Mouse (Mus musculus): ENCODE data around the gene Sept9. TPM values are rescaled to one million over a fixed set of nuclear protein-coding genes. Genes with fewer than 3 reads are reported as not detected.
A peak's percentile ranks its signal among the peaks of the same experiment; 100 is the strongest.

Gene Sept9
- polyA plus RNA-seq, 1 experiment from 2014 or later: 34.5 TPM

GRCm38 (mm10) chr11:117393715-117394114 is 194.3 kb downstream of the Sept9 start:
- DNase-seq (no peak), ATAC-seq (no peak)
- Histone ChIP-seq H3K27me3 (ENCODE audit: insufficient read depth, low read length) (peaks cover 37% of the 10 kb centered on the region), H3K36me3 (replicated peaks; ENCODE audit: insufficient read depth, low read length) (no peaks in the 10 kb centered on the region), H3K4me2 (ENCODE audit: low read depth, low read length) (no peak overlapping the region), H3K9ac (replicated peaks) (no peak overlapping the region), H3K9me3 (ENCODE audit: low read length) (no peaks in the 10 kb centered on the region), H3K4me1 (ENCODE audit: insufficient read depth) (peaks cover 13% of the 10 kb centered on the region), H3K27ac (ENCODE audit: low read depth) (no peak overlapping the region), H3K4me3 (ENCODE audit: low read depth, low read length) (no peak overlapping the region)
- WGBS (ENCODE audit: insufficient replicate concordance): 60% methylated on average over 4 of the region's 4 CpGs
- TF ChIP-seq CTCF (IDR thresholded peaks at IDR 0.05; ENCODE audit: low read depth) (no peak), EP300 (IDR thresholded peaks at IDR 0.05; ENCODE audit: low read depth) (no peak)

DNA sequence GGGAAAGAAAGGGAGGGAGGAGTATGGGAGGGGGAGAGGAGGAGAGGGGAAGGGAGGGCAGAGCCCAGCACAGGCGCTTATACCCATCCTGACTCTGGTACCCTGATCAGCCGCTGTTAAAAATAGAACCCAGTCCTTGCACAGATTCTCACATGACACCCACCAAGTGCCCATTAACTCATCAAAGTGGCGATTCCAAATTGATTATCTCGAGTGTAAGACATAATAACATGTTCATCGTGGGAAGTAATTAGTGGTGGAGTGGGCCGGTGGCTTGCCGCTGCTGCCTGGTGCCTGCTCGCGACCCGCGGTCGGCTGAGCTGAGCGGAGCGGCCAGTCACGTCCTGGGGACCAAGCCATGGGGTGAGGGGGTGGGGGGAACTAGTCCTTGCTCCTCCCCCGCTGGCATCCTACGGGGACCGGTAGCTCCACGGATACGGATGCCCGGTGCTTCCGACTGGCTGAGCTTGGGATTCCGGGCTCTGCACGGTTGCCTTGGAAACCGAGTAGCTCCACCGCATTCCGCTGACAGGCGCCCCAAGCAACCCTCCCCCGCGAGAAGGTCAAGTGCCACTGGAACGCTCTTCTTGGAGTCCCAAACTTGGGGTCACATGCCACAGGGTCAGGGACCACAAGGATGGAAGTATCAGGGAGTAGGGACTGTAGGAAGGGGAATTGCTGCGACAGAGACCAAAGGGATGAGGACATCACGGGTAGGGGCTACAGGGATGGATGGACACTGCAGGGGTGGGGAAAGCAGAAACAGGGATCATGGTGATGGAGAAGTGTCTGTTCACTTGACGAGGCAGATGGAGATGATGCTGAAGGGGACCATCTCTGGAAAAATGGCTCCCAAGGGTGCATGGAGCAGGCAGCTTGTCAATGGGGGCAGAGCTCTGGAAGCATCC is 195.0 kb downstream of the Sept9 start:
- no peak for ATAC-seq
- WGBS (ENCODE audit: insufficient replicate concordance): 3% methylated on average over 34 of the region's 34 CpGs
- H3K4me3 ChIP-seq (ENCODE audit: low read depth, low read length): no peak overlapping the region
- no peak overlapping the region for H3K4me2 ChIP-seq (ENCODE audit: low read depth, low read length)
- TF ChIP-seq CTCF (IDR thresholded peaks at IDR 0.05; ENCODE audit: low read depth) (no peak), EP300 (IDR thresholded peaks at IDR 0.05; ENCODE audit: low read depth) (no peak)
- peaks cover 44% of the 10 kb centered on the region for H3K27me3 ChIP-seq (ENCODE audit: insufficient read depth, low read length)
- H3K9ac ChIP-seq (replicated peaks): no peak overlapping the region
- no peaks in the 10 kb centered on the region for H3K36me3 ChIP-seq (replicated peaks; ENCODE audit: insufficient read depth, low read length)
- no peak overlapping the region for H3K27ac ChIP-seq (ENCODE audit: low read depth)
- DNase-seq: no peak
- no peaks in the 10 kb centered on the region for H3K9me3 ChIP-seq (ENCODE audit: low read length)
- H3K4me1 ChIP-seq (ENCODE audit: insufficient read depth): peaks cover 13% of the 10 kb centered on the region

DNA sequence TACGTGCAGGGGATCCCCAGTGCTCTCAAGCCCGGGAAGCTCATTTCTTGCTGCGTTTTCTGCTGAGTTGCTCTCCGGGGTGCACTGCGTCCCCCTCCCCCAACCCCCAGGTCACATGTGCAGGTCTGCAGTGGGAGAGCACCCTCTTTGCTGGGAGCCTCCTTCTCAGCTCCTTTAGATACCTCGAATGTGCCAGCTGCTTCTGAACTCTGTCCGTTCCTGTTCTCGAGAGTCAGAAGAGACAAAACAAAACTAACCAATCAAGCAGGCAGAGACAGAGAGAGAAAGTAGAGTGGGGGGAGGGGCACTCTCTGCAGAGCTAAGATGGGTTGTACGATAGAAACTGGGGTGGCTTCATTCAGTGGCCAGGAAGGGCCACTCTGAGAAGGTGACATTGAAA is 195.8 kb downstream of the Sept9 start:
- TF ChIP-seq CTCF (IDR thresholded peaks at IDR 0.05; ENCODE audit: low read depth) (no peak), EP300 (IDR thresholded peaks at IDR 0.05; ENCODE audit: low read depth) (no peak)
- DNase-seq: no peak
- Histone ChIP-seq H3K4me1 (ENCODE audit: insufficient read depth) (peaks cover 11% of the 10 kb centered on the region), H3K9me3 (ENCODE audit: low read length) (no peaks in the 10 kb centered on the region), H3K36me3 (replicated peaks; ENCODE audit: insufficient read depth, low read length) (no peaks in the 10 kb centered on the region), H3K9ac (replicated peaks) (no peak overlapping the region), H3K4me2 (ENCODE audit: low read depth, low read length) (no peak overlapping the region), H3K27me3 (ENCODE audit: insufficient read depth, low read length) (peaks cover 44% of the 10 kb centered on the region), H3K27ac (ENCODE audit: low read depth) (no peak overlapping the region), H3K4me3 (ENCODE audit: low read depth, low read length) (no peak overlapping the region)
- no peak for ATAC-seq
- 4% methylated on average over 9 of the region's 9 CpGs for WGBS (ENCODE audit: insufficient replicate concordance)

GRCm38 (mm10) chr11:117396929-117397328 is 197.5 kb downstream of the Sept9 start:
- no peaks in the 10 kb centered on the region for H3K9me3 ChIP-seq (ENCODE audit: low read length)
- peaks cover 44% of the 10 kb centered on the region for H3K27me3 ChIP-seq (ENCODE audit: insufficient read depth, low read length)
- no peak overlapping the region for H3K9ac ChIP-seq (replicated peaks)
- no peaks in the 10 kb centered on the region for H3K36me3 ChIP-seq (replicated peaks; ENCODE audit: insufficient read depth, low read length)
- H3K27ac ChIP-seq (ENCODE audit: low read depth): no peak overlapping the region
- H3K4me1 ChIP-seq (ENCODE audit: insufficient read depth): no peaks in the 10 kb centered on the region
- no peak overlapping the region for H3K4me3 ChIP-seq (ENCODE audit: low read depth, low read length)
- DNase-seq (no peak), ATAC-seq (no peak)
- WGBS (ENCODE audit: insufficient replicate concordance): 17% methylated on average over 3 of the region's 3 CpGs
- TF ChIP-seq CTCF (IDR thresholded peaks at IDR 0.05; ENCODE audit: low read depth) (no peak), EP300 (IDR thresholded peaks at IDR 0.05; ENCODE audit: low read depth) (no peak)
- no peak overlapping the region for H3K4me2 ChIP-seq (ENCODE audit: low read depth, low read length)

GRCm38 (mm10) chr11:117397755-117398154 is 198.3 kb downstream of the Sept9 start:
- Histone ChIP-seq H3K4me1 (ENCODE audit: insufficient read depth) (no peaks in the 10 kb centered on the region), H3K36me3 (replicated peaks; ENCODE audit: insufficient read depth, low read length) (no peaks in the 10 kb centered on the region), H3K4me2 (ENCODE audit: low read depth, low read length) (no peak overlapping the region), H3K27me3 (ENCODE audit: insufficient read depth, low read length) (peaks cover 45% of the 10 kb centered on the region), H3K27ac (ENCODE audit: low read depth) (no peak overlapping the region), H3K9ac (replicated peaks) (no peak overlapping the region), H3K9me3 (ENCODE audit: low read length) (no peaks in the 10 kb centered on the region), H3K4me3 (ENCODE audit: low read depth, low read length) (no peak overlapping the region)
- WGBS (ENCODE audit: insufficient replicate concordance): 25% methylated on average over 4 of the region's 4 CpGs
- ATAC-seq: no peak
- DNase-seq: no peak
- peak; percentile 43 for TF ChIP-seq CTCF (IDR thresholded peaks at IDR 0.05; ENCODE audit: low read depth)
- no peak for TF ChIP-seq EP300 (IDR thresholded peaks at IDR 0.05; ENCODE audit: low read depth)

DNA sequence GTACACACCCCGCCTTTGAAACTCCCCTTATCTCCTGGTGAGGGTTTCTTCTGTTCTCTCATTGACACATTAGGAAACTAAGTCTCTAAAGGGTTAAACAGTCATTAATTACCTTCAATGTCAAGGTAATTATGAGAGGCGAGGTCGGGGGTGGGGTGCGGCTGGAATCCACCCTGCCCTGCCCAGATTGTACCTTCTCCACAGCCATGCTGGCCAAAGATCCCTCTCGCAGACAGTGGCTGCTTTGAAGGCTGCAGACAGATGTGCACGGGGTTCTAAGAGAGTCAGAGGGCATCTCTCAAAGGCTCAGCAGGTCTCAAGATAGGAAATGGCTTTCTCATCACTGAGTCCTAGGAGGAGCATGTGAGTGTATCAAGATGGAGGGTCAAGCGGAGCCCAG is 198.7 kb downstream of the Sept9 start:
- H3K9me3 ChIP-seq (ENCODE audit: low read length): no peaks in the 10 kb centered on the region
- ATAC-seq (no peak), DNase-seq (no peak)
- no peaks in the 10 kb centered on the region for H3K4me1 ChIP-seq (ENCODE audit: insufficient read depth)
- peaks cover 47% of the 10 kb centered on the region for H3K27me3 ChIP-seq (ENCODE audit: insufficient read depth, low read length)
- H3K36me3 ChIP-seq (replicated peaks; ENCODE audit: insufficient read depth, low read length): no peaks in the 10 kb centered on the region
- TF ChIP-seq CTCF (IDR thresholded peaks at IDR 0.05; ENCODE audit: low read depth): no peak
- no peak for TF ChIP-seq EP300 (IDR thresholded peaks at IDR 0.05; ENCODE audit: low read depth)
- WGBS (ENCODE audit: insufficient replicate concordance): 30% methylated on average over 7 of the region's 7 CpGs
- no peak overlapping the region for H3K4me3 ChIP-seq (ENCODE audit: low read depth, low read length)
- no peak overlapping the region for H3K4me2 ChIP-seq (ENCODE audit: low read depth, low read length)
- no peak overlapping the region for H3K27ac ChIP-seq (ENCODE audit: low read depth)
- no peak overlapping the region for H3K9ac ChIP-seq (replicated peaks)
